Mouse (Mus musculus) telencephalon, adult 2 months (tissue): ENCODE measurements around the gene Zfp449.

ENCODE experiments used
- DNase-seq: peaks from one replicate; pipeline ENCODE4 v3.0.0-alpha.2; 2011; ENCODE audit warnings: low read depth, low spot score

Gene Zfp449

GRCm38 (mm10) chrX:56346176-56346931 lies at the start of gene Zfp449:
TSS of gene Zfp449 (plus strand) at chrX:56346400.
- peak; percentile 60 for DNase-seq

DNA sequence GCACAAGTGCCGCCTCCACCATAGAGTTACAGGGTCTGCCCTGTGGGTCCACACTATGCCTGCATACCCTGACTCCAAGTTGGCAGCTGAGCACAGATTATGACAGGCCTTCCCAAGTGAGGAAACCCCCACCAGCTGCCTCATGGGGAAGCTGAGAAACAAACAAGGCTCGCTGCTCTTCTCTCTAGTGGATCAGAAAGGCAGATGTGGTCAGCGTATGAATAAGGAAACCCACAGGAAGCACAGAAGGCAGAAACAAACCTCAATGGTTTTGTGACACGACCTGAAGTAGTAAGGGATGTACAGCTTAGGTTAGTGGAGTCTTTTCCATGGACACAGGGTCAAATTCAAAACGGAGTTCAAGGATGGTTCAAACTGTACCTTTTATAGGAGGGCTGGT lies 38.6 kb upstream of the Zfp449 start:
- no peak for DNase-seq

DNA sequence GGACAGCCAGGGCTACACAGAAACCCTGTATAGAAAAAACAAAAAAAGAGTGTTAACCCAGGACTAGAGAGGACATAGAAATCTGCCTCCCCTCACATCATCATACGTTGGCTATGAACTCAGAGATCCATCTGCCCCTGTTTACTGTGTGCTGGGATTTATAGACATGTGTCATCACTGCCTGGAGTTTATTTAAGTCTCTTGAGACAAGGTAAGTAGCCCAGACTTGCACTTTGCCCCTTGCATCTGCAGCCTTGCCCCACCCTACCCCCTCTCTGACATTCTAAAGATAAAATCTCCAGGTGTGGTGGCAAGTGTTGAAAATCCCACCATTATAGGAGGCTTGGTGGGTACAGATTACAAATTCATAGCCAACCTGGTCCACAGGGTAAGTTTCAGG lies 33.4 kb upstream of the Zfp449 start:
- no peak for DNase-seq

DNA sequence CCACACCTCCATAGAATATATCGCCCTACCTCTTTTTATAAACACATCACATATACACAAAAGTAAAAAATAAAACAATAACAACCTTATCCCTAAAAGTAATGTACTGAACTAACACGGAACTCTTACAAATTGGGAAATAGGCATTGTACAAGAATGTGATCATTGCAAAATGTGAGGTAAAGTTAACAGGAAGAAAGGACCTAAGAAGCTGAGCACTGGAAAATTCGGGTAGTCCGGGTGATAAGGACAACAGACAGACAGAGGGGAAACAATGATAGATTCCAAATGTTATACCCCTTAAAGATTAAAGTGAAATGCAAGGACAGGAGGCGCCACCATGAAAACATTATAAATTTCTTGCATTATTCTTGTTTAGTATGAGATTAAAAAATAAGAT lies 24.1 kb upstream of the Zfp449 start:
- DNase-seq = no peak

DNA sequence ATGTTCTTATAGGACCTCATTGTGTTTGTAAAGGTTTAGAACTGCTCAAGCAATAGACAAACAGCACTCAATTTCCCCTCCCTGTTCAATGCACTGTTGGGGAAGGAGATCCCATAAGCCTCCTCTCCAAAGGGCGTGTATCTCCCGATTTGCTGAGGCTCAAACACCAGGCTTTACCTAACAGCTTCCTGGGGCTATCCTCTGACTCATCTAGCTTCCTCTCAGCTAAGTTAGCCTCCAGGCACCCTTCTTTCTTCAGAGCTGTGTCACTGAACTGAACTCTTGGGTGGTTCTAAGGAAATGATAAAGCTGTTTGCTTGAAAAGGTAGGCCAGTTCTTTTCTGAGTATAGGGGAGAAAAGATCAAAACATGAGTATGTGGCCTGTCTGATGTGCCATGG lies 23.5 kb upstream of the Zfp449 start:
- DNase-seq = no peak

GRCm38 (mm10) chrX:56332046-56332445 lies 14.2 kb upstream of the Zfp449 start:
- no peak for DNase-seq

- no peak for DNase-seq
Observed at GRCm38 (mm10) chrX:56340305-56340704, 5.9 kb upstream of the Zfp449 start.

DNA sequence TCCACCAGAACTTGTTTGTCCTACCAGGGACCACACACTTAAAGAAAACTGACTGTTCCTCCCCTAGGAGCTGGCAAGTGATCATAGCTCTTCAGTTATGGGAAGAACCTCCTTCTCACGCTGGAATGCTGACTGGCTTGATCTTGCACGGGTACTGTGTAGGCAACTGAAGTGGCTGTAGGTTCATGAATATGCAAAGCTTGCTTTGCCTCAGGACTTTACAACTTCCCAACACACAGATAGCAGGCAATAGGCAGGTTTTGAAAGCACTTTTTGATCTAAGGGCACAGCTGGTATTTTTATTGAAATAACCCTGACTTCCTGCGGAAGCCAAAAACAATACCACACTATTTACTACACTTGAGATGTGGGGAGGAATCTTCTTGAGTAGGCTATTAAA lies 3.3 kb upstream of the Zfp449 start:
- no peak for DNase-seq

DNA sequence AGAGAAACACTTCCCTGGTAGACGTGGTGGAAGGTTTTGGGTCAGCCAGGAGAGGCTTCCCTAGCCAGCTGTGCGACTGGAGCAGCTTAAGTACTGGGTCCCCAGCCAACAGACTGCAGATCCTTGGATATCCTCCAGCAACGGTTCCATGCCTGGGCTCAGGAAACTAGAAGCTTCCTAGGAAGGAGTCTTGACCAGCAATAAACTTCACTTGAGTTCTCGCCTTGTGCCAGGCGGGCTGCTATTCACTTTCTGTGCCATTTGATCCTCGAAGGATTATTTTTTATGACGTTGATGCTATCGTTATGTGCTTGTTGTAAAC lies 693 bp downstream of the Zfp449 start:
- DNase-seq = peak; percentile 2

GRCm38 (mm10) chrX:56374431-56375128 lies 28.4 kb downstream of the Zfp449 start, which contains the start of gene Smim10l2a:
TSS of gene Smim10l2a (plus strand) at chrX:56374586.
- peak; percentile 32 for DNase-seq

- DNase-seq = no peak
Observed at GRCm38 (mm10) chrX:56380852-56381251, 34.7 kb downstream of the Zfp449 start.

- no peak for DNase-seq
Observed at GRCm38 (mm10) chrX:56384142-56384541, 37.9 kb downstream of the Zfp449 start.

GRCm38 (mm10) chrX:56404646-56405045 lies 58.4 kb downstream of the Zfp449 start:
- no peak for DNase-seq

- no peak for DNase-seq
Observed at GRCm38 (mm10) chrX:56405482-56405881, 59.3 kb downstream of the Zfp449 start.

- no peak for DNase-seq
Observed at GRCm38 (mm10) chrX:56406128-56406527, 59.9 kb downstream of the Zfp449 start.
